Mouse (Mus musculus): ENCODE data around the gene Celf1. TPM values are rescaled to one million over a fixed set of nuclear protein-coding genes. Genes with fewer than 3 reads are reported as not detected.
"Not testable (repeated sequence)": the region's sequence is repeated elsewhere in the genome, so short reads cannot be mapped to it uniquely, and the experiment has no call there.

Gene Celf1
- 100 to 1,000 TPM; 134 to 147 TPM for total RNA-seq (2021)
- long read RNA-seq, experiment 1, full-length matches to known transcripts = 1 of 38 reads
- long read RNA-seq, experiment 1, partial matches to known transcripts = 14 of 38 reads
- long read RNA-seq, experiment 1, other reads (novel, unspliced or antisense) = 23 of 38 reads
- long read RNA-seq, experiment 2, full-length matches to known transcripts = 2 of 36 reads
- long read RNA-seq, experiment 2, partial matches to known transcripts = 13 of 36 reads
- long read RNA-seq, experiment 2, other reads (novel, unspliced or antisense) = 21 of 36 reads

DNA sequence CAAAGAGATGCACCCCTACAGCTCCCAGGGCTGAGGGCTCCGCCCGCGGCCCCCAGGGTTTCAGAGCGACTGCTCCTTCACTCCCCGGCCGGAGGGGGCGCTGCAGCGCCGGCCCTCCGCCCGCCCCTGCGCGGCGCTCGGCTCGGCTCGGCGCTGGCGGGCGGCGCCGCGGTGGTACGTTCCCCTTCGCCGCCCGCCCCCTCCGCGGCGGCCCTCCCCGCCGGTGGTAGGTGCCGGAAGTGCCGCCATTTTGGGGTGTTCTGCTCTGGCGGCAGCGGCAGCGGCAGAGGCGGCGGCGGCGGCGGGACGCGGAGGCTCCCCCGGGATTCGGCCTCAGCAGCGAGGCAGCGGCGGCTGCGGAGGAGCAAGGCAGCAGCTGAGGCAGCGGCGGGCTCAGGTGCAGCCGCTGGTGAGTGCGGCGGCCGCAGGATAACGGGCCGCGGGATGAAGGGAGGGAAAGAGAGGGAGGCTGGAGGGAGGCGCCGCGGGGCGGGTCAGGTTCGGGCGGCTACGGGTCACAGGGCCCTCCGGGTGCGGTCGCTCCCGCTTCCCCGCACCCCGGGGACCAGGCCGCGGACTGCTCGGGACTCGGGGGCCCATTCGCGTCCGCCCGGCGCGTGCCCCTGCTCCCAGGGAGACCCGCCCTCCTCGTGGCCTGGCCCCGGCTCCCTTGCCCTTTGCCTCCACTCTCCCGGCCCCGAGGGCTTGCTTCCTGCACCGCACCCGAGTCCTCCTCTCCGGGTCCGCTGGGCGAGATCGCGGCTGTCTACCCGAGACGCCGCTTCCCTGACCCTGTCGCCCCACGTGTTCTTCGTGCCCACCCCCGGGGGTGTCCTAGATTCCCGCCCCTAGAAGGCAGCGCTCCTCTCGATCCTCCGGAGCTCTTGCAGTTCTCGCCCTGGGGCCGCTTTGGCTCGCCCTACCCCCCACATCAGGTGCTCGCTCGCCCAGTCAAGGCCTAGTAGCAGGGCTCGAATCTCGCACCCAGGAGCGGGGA, at the start of gene Celf1:
Gene Celf1, plus strand, starts transcription at position 150 of the 997 bp plus-strand sequence.
- intact Hi-C loops (cut with DNase I) = no loop called here

DNA sequence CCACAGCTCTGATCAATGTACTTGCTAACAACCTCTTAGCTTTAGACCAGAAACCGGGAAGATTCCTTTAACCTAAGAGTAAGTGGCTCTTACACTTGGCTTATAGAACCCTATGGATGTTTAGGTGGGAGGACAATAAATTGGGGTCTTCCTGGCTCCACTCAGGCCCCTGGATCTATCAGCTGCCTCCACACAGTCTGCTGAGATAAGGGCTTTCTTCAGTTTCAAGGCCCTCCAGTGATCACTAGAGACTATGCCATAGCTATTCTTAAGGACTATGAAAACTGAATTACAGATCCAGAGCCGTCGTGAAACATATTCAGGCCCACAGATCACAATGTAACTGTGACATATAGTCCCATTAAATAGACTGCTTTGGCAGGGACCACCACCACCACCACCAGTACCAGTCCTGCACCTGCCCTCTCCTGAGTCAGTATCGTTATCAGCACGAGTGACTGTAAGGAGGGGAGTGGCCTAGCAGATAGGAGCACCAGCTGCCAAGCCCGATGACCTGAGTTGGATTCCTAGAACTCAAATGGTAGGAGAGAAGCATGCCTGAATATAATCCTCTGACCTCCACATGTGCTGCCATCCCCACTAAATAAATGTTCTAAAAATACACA, 46.4 kb upstream of the Celf1 start:
- DNase-seq (ENCODE audit: low spot score in 2 of 2) = no peak
- intact Hi-C loops (cut with DNase I) = no loop called here

More for the DNA sequence above, at the start of gene Celf1:
- DNase-seq (ENCODE audit: low spot score in 2 of 2) = peak; percentile 76 to 86

DNA sequence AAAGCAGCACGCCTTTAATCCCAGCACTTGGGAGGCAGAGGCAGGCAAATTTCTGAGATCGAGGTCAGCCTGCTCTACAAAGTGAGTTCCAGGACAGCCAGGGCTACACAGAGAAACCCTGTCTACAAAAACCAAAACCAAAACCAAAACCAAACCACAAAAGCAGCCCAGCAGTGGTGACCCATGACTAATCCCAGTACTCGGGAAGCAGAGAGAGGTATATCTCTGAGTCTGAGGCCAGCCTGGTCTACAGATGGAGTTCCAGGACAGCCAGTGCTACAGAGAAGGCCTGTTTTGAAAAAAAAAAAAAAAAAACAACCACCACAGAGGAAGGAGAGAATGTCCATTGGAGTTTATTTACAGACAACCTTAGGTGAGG, 45.9 kb upstream of the Celf1 start:
- DNase-seq (ENCODE audit: low spot score in 2 of 2); intact Hi-C loops (cut with DNase I): not testable (repeated sequence)

DNA sequence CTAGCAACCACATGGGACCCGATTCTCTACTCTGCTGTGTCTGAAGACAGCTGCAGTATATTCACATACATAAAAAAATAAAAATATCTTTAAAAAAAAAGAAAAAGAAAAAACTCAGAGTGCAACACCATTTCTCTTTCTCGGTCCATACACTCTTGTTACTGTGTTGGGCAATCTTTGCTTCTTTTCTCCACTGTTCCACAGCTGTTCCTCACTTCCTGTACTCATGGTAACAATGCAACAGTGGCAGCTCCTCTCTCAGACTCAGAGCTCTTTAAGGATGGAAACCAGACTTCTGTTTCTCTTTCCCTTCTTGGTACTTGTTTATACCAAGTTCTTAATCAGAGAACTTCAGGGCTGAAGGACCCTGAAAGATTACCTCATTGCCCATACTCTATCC, 36.8 kb upstream of the Celf1 start:
- intact Hi-C loops (cut with DNase I) = no loop called here
- DNase-seq (ENCODE audit: low spot score in 2 of 2) = no peak

DNA sequence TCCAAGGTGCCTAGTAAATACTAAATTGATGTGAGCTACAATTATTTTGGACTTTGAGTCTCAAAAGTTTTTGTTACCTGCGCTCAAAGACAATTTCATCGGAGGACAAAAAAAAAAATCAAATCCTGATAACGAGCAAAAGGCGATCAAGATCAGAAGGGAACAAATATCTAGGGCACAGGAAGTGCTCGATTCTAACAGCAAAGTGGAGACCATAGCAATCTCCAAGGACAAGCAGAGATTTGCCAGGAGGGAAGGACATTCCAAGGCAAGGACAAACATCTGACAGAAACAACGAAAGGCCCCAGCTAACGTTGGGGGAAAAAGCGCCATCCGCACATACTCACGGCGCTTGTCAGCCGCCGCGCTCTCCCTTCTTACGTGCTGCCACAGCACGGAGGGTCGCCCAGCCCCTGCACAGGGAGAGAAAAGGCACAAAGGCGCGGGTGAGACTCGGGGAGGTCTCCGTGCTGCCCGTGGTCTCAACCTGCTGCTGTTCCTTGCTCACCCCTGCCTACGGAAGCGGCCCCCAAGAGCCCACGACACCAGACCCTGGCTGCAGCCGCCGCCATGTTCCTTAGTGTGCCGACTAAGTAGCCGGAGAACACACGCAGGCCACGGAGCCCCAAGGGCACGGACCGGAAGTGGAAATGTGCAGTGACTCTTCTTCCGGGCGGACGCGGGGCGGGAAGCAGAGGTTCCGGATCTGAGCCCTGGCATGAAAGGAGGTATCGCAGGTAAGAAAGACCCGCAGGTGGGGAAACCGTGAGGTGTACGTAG, 35.9 kb upstream of the Celf1 start, which contains the start of the genes Kbtbd4 and Ndufs3:
Gene Kbtbd4, plus strand, starts transcription at position 665 of the 780 bp plus-strand sequence.
Gene Ndufs3, minus strand, starts transcription at position 752 of the 780 bp plus-strand sequence.
- DNase-seq (ENCODE audit: low spot score in 2 of 2) = peak; percentile 84 to 88
- intact Hi-C loops (cut with DNase I) = no loop called here

DNA sequence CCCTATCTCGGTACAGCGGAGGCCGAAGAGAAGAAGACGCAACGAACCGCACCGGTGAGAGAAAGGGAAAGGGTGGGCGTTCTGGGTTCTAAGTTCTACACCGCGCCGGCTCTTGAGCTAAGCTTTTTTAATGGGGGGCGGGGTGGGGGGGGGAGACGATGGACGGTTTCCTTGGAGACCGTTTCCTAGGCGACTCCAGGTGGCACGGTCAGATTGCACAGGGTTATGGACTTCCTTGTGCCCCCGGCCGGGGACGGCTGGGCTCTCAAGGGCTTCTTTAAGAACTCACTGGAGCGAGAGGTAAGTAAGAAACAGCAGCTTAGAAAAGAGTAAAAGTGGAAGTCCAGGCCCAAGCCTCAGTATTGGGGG, 35.3 kb upstream of the Celf1 start:
- DNase-seq (ENCODE audit: low spot score in 2 of 2) = no peak
- intact Hi-C loops (cut with DNase I) = no loop called here

DNA sequence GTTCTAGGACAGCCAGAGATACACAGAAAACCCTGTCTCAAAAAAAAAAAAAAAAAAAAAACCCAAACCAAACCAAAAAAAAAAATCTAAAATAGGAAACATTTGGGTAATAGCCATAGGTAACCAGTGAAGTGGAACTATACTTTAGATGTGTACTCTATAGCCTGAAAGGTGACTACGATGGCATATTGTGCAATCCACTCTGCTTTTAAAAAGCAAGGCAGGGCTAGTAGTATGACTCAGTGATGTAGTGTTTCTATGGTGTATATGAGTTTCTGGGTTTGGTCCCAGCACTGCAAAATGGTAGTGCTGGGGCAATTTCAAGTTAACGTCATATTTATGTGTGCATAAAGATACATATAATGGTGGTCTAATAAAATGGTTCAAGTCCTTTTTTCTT, 33.5 kb upstream of the Celf1 start:
- intact Hi-C loops (cut with DNase I) = no loop called here
- no peak for DNase-seq (ENCODE audit: low spot score in 2 of 2)

DNA sequence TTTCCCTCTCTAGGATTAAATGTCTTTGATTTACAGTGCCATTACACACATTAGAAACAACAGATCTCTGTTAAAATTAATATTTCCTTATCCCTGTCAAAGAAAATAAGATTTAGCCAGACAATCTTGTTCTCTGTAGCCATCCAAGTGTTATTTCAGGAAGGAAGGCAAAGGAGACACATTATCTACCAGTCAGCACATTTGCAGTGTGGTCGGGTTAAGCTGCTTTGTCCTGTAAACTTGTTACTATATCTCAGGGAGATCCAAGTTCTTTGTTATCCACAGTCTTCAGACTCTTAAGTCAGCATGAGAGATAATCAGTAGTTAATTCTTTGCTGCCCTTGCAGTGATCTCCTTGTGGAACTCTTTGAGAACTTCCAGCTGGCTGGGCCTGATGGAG, 29.3 kb upstream of the Celf1 start:
- DNase-seq (ENCODE audit: low spot score in 2 of 2) = no peak
- intact Hi-C loops (cut with DNase I) = no loop called here

DNA sequence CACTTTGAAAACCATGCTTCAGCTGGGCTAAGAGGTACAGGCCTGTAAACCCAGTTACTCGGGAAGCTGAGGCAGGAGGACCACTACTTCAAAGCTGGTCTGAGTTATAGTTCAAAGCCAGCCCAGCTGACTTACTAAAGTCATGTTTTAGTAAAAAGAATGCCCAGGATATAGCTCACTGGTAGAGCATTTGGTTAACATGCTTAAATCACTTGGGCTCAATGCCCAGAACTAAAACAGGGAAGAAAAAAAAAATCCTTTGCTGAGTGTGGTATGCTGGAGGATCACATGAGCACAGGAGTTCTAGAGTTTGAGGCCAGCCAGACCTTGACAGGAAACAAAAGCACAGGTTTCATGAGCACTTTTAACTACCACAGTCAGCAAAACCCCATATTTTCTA, 28.5 kb upstream of the Celf1 start:
- DNase-seq (ENCODE audit: low spot score in 2 of 2) = no peak
- intact Hi-C loops (cut with DNase I) = no loop called here

DNA sequence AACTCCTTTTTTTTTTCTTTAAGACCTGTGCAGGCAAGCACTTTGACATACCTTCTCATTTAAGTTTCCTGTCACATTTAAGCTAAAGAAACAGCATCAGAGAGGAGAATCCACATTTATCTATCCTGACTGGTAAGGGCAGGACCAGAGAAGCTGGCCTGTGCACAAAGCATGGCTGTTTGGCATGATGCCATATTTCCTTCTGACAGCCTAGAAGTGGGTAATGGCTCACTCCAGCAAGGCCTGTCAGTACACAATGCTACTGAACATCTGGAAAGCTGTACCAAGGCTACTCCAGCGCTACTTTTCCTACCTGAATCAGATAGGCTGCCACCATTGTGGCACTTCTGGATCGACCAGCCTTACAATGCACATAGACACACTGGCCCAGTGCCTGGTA, 26.5 kb upstream of the Celf1 start:
- no peak for DNase-seq (ENCODE audit: low spot score in 2 of 2)
- intact Hi-C loops (cut with DNase I) = no loop called here

DNA sequence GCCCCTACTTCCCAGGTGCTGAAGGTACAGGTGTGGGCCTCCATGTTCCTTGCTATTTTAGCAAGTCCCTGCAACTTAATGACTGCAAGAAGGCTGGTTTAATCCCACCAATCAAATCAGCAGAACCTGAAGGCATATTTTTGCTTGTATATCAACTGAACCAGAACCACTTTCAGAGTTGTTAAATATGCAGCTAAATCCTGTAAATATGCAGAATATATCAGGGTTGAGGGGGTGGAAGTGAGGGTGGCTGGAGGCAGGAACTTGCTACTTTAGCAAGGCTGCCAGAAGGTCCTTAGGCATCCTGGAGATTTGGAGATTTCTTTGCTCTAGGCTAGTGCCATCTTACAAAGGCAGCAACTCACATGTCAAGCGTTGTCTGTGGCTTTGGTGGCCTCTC, 24.7 kb upstream of the Celf1 start:
- intact Hi-C loops (cut with DNase I) = loop anchor here (5.0 kb wide), 1 partner anchor 48 kb away; no protein-coding TSS in a partner anchor
- DNase-seq (ENCODE audit: low spot score in 2 of 2) = no peak

DNA sequence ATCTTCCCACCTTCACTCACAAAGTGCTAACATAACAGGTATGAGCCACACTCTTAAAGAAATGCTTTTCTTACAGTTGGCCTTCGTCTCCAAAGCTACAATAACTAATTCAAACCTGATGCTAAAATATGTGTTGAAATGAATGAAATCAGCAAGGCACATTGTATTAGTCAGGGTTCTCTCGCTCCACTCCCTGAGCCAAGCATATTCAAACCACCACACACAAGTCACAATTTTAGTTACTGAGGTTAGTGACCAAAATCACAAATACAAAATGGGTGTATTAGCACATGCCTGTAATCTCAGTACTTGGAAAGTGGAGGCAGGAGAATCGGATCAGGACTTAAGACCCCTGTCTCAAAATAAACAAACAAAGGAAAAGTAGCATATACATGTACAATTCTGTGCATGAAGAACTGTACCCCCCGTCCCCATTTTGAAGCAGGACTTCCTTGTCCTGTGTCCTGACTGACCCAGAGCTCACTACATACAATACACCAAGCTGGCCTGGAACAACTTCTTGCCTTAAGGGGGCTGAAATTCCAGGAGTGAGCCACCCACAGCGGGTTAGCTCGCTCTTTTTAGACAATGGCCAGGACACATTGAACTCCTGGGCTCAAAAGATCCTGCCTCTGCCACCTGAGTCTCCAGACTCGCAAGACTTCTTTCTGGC, 23.5 kb upstream of the Celf1 start:
- intact Hi-C loops (cut with DNase I) = loop anchor here (5.0 kb wide), 1 partner anchor 49 kb away; no protein-coding TSS in a partner anchor
- no peak for DNase-seq (ENCODE audit: low spot score in 2 of 2)

DNA sequence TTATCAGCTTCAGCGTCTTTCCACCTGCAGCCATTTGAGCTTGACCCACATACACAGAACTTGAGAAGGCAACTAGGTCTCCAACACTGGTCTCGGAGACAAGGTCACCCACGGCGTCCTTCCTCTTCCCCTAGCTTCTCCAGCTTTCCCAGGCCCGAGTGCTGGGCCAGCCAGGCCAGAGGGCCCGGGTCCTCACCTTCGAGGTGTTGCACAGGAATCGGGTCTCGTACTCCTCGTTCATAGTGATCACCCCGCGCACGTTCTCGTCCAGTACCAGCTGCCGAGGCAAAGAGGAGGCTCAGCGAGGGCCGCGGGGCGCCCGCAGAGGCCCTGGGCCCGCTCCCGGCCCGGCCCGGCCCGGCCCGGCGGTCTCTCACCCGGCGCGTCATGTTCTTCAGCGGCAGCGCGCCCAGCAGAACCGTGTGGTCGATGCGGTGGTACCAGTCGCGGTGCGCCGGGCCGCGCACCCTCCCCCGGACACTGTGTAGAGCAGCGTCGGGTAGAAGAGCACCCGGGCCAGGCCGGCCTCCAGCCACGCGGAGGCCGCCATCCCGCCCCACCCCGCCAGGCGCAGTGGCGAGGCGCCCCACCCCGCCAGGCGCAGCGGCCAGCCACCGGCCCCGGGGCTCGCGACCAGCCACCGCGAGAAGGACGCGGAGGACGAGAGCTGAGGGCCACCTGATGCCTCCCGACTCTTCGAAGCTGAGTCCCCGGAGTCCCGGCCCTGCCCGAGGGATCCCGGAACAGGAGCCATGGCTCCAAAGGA, 22.8 kb upstream of the Celf1 start:
- intact Hi-C loops (cut with DNase I) = loop anchor here (5.0 kb wide), 1 partner anchor 50 kb away; no protein-coding TSS in a partner anchor
- peak; percentile 47 to 56 for DNase-seq (ENCODE audit: low spot score in 2 of 2)

DNA sequence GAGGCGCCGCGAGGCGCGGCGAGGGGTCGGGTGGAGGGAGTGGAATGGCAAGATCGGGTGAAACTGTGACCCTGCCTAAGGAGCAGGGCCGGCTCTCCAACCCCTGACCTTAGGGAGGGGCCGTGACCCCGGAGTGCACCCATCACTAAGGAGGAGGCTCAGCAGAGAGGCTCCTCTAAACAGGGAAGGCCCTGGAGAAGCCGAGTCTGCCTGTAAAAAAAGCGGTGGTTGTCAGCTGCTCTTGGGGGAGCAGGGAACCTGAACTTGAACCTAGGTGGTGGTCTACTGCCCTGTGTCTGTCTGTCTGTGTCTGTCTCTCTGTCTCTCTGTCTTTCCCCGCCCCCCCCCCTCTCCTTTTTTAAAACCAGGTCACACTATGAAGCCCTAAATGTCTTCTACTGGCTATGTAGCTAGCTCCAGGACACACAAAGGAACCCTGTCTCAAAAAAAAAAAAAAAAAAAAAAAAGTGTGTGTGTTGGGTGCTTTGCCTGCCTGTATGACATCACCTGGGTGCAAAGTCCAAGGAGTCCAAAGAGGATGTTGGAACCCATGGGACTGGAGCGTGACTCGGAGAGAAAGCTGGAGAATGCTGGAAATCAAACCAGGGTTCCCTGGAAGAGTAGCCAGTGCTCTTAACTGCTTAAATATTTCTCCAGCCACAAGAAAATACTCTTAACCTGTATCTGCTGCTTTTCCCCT, 22.0 kb upstream of the Celf1 start:
- intact Hi-C loops (cut with DNase I) = loop anchor here (5.0 kb wide), 1 partner anchor 51 kb away; no protein-coding TSS in a partner anchor
- DNase-seq (ENCODE audit: low spot score in 2 of 2) = no peak

DNA sequence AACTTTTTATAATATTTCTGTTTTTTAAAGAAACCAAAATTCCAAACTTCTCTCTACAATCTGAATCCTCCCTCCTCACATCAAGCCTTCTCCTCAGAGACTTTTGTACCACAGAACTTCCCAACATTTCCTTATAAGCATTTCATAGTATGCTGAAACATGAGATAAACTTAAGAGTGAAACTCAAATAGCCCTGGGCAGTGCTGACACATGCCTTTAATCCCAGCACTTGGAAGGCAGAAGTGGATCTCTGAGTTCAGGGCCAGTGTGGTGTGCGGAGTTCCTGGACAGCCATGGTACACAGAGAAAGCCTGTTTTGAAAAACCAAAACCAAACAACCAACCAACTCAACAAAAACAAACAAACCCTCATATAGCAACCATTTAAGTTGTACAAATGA, 19.0 kb upstream of the Celf1 start:
- intact Hi-C loops (cut with DNase I) = no loop called here
- no peak for DNase-seq (ENCODE audit: low spot score in 2 of 2)

DNA sequence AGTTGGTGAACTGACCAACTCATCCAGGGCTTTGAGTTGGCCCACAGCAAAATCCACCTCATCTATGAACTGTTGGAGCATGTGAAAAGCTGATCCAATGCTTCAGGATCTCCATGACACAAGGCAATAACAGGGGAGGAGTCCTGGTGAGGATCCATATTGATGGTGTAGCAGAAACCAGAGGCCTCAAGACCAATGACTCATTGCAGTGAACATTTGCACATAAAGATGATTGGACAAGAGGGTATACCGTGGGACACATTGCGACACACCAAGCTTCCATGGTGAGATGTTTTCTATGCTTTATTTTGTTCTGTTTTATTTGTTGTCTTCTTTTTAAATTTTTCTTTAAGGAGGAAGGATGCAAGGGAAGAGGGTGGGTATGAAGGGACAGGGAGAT, 17.5 kb upstream of the Celf1 start:
- intact Hi-C loops (cut with DNase I) = no loop called here

DNA sequence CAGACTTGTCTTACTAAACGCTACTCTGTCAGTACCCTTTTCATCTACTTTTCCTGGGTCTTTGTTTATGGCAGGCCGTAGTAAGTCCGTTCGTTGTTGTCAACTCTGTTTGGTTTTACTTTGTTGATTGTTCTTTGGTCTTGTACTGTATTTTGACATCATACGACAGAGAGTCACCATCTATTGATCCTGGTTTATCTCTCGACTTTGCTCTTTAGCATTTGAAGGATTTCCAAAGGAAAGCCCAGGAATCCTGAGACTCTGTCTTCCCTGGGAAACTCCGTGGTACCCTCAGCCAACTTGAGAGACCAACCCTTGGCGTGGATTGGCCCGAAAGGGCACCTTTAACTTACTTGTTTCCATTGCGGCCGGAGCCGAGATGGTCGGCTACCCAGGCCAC, 11.6 kb upstream of the Celf1 start:
- intact Hi-C loops (cut with DNase I) = no loop called here
- no peak for DNase-seq (ENCODE audit: low spot score in 2 of 2)

More for the DNA sequence above, 17.5 kb upstream of the Celf1 start:
- DNase-seq (ENCODE audit: low spot score in 2 of 2) = no peak
